Mouse (Mus musculus): ENCODE measurements around the gene Gm47955.
"Not testable (repeated sequence)": the region's sequence is repeated elsewhere in the genome, so short reads cannot be mapped to it uniquely, and the experiment has no call there.

Gene Gm47955

GRCm38 (mm10) chr1:82987530-82988198, 27.6 kb downstream of the Gm47955 start:
- in situ Hi-C loops (cut with MboI; ENCODE audit: low pct_unique_long_range_greater_than_20kb in 1 of 2, low sequenced_read_pairs in 2 of 2, unreplicated experiment in 1 of 2): no loop called here

- in situ Hi-C loops (cut with MboI; ENCODE audit: low pct_unique_long_range_greater_than_20kb in 1 of 2, low sequenced_read_pairs in 2 of 2, unreplicated experiment in 1 of 2): no loop called here
These were observed 31.0 kb downstream of the Gm47955 start for GRCm38 (mm10) chr1:82991062-82991461.

- in situ Hi-C loops (cut with MboI; ENCODE audit: low pct_unique_long_range_greater_than_20kb in 1 of 2, low sequenced_read_pairs in 2 of 2, unreplicated experiment in 1 of 2): no loop called here
These were observed 31.5 kb downstream of the Gm47955 start for GRCm38 (mm10) chr1:82991596-82991995.

GRCm38 (mm10) chr1:82992093-82992492, 32.0 kb downstream of the Gm47955 start:
- in situ Hi-C loops (cut with MboI; ENCODE audit: low pct_unique_long_range_greater_than_20kb in 1 of 2, low sequenced_read_pairs in 2 of 2, unreplicated experiment in 1 of 2): no loop called here

GRCm38 (mm10) chr1:82993947-82994346, 33.9 kb downstream of the Gm47955 start:
- in situ Hi-C loops (cut with MboI; ENCODE audit: low pct_unique_long_range_greater_than_20kb in 1 of 2, low sequenced_read_pairs in 2 of 2, unreplicated experiment in 1 of 2): no loop called here

GRCm38 (mm10) chr1:83000306-83000705, 40.2 kb downstream of the Gm47955 start, which contains the start of gene Gm47959:
TSS of gene Gm47959 (plus strand) at chr1:83000548.
- in situ Hi-C loops (cut with MboI; ENCODE audit: low pct_unique_long_range_greater_than_20kb in 1 of 2, low sequenced_read_pairs in 2 of 2, unreplicated experiment in 1 of 2): not testable (repeated sequence)

- in situ Hi-C loops (cut with MboI; ENCODE audit: low pct_unique_long_range_greater_than_20kb in 1 of 2, low sequenced_read_pairs in 2 of 2, unreplicated experiment in 1 of 2): no loop called here
These were observed 46.4 kb downstream of the Gm47955 start for GRCm38 (mm10) chr1:83006218-83007179.

GRCm38 (mm10) chr1:83007471-83007870, 47.4 kb downstream of the Gm47955 start:
- in situ Hi-C loops (cut with MboI; ENCODE audit: low pct_unique_long_range_greater_than_20kb in 1 of 2, low sequenced_read_pairs in 2 of 2, unreplicated experiment in 1 of 2): no loop called here

Data from mouse embryonic stem cell (cell line).